Mouse (Mus musculus) liver, embryonic 14.5 days (tissue): ENCODE results near the gene Glce.

Source experiments
- CTCF ChIP-seq: IDR thresholded peaks from 2 replicates; pipeline ENCODE4 v1.5.1; 2016; ENCODE audit warnings: antibody characterized with exemption, low read depth, control low read depth
- EP300 ChIP-seq: IDR thresholded peaks from 2 replicates; pipeline ENCODE4 v1.6.1; 2016; ENCODE audit warnings: antibody characterized with exemption, low read depth

DNA sequence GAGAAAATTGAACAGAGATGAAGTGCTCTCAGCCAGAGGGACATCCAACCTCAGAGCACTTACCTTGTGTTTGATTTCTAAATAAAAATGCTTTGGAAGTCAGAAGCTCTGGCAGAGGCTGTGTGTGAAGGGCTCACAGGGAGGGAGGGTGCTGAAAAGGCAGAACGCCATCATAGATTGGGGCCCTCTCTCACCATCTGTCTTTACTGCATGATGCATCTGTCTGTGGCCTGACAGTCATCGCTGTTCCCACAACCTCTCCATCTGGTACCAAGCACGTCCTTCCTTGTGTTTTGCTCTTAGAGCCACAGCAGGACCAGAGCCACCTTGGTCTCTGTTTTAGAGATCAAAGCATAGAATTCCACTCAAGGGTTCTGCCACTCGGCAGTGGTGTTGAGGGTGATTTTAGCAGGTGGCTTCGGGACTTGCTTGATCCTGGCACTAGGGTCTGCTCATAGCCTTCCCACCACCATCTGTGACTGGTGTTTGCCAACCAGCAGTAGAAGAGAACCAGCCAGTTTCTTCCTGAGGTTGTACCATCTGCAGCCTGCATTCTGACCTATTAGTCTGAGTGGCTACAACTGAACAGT is 3.6 kb upstream of the Glce start:
- TF ChIP-seq CTCF (no peak), EP300 (no peak)
